Mouse (Mus musculus): ENCODE results near the gene Nup93. TPM values are rescaled to one million over a fixed set of nuclear protein-coding genes. Genes with fewer than 3 reads are reported as not detected.

Nup93 gene
- polyA plus RNA-seq, 1 experiment from 2014 or later: 54.0 TPM

DNA sequence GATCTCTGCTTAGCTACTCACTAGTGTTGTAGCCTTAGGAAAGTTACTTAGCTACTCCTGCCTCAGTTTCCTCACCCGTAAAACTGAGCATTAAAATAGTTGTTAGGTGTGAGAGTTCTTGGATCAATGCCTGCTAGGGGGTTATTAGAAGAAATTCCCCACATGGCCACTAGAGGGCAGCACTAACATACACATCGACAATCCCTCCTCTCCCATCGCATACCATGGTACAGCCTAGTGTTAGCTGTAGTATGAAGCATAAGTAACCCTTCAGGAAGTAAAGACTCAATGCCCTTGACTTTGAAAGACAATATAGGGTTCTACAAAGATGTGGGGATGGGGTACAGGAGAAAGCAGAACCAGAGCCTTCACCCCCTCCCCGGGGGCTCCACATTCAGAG lies 116.4 kb downstream of the Nup93 start:
- ChIA-PET POLR2A (interaction anchor here (0.6 kb wide), 1 partner anchor 94 kb away, joined by 6 read pairs; no protein-coding TSS in a partner anchor), CTCF (interaction anchor here (0.6 to 3.4 kb wide), 14 partner anchors 8 to 162 kb away, joined by 3 to 28 read pairs (median 6); no protein-coding TSS in a partner anchor)
- no peak for TF ChIP-seq CTCF (IDR thresholded peaks at IDR 0.05)
- no peaks in the 10 kb centered on the region for H3K27me3 ChIP-seq
- ATAC-seq (no peak), DNase-seq (ENCODE audit: low read depth, low spot score) (no peak)
- in situ Hi-C loops (cut with MboI; ENCODE audit: low pct_unique_long_range_greater_than_20kb): loop anchor here (5.0 to 10.0 kb wide), 2 partner anchors 162 to 354 kb away; no protein-coding TSS in a partner anchor

DNA sequence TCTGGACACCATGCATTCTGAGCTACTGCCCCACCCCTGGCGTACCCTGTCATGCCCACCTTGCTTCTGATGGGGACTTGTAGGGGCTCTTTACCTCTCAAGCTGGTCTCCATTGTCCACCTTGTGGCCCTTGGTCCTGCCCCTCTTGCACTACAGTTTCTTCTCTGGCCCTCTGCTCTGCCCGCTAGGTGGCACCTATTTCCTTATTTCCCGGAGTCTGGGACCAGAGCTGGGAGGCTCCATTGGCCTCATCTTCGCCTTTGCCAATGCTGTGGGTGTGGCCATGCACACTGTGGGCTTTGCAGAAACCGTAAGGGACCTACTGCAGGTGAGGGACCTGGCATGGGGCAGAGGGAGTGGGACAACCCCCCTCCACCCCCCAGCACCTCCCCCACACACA lies 119.0 kb downstream of the Nup93 start:
- TF ChIP-seq CTCF (IDR thresholded peaks at IDR 0.05): peak; percentile 80
- no peak for DNase-seq (ENCODE audit: low read depth, low spot score)
- no peaks in the 10 kb centered on the region for H3K27me3 ChIP-seq
- ChIA-PET CTCF (interaction anchor here (0.9 to 1.4 kb wide), 4 partner anchors 10 to 155 kb away, joined by 3 to 4 read pairs (median 3); no protein-coding TSS in a partner anchor), POLR2A (no interaction called here)
- in situ Hi-C loops (cut with MboI; ENCODE audit: low pct_unique_long_range_greater_than_20kb): loop anchor here (5.0 to 10.0 kb wide), 2 partner anchors 159 to 351 kb away; no protein-coding TSS in a partner anchor
- no peak for ATAC-seq

DNA sequence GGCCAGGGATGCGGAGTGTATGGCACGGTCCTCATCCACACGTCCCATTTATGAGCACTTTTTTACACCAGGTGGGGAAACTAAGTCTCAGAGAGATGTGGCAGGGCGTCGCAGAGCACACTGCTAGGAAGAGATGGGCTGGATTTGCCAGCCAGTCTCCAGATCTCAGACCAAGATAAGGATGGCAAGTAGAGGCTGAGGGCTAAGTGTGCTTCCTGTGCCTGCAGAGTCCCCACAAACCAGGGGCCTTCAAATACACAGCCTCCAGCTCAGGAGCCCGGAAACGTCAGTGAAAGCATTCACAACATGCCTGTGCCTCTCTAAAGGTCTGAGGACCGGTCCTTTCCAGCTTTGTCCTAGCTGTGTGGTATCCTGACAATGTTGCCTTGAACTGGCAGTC lies 123.2 kb downstream of the Nup93 start:
- in situ Hi-C loops (cut with MboI; ENCODE audit: low pct_unique_long_range_greater_than_20kb): loop anchor here (10.0 kb wide), 1 partner anchor 347 kb away; no protein-coding TSS in a partner anchor
- POLR2A ChIA-PET: no interaction called here
- no peak for DNase-seq (ENCODE audit: low read depth, low spot score)
- TF ChIP-seq CTCF (IDR thresholded peaks at IDR 0.05): no peak
- ATAC-seq: no peak
- H3K27me3 ChIP-seq: no peaks in the 10 kb centered on the region
- CTCF ChIA-PET: interaction anchor here (1.3 kb wide), 1 partner anchor 9 kb away, joined by 3 read pairs; no protein-coding TSS in a partner anchor

DNA sequence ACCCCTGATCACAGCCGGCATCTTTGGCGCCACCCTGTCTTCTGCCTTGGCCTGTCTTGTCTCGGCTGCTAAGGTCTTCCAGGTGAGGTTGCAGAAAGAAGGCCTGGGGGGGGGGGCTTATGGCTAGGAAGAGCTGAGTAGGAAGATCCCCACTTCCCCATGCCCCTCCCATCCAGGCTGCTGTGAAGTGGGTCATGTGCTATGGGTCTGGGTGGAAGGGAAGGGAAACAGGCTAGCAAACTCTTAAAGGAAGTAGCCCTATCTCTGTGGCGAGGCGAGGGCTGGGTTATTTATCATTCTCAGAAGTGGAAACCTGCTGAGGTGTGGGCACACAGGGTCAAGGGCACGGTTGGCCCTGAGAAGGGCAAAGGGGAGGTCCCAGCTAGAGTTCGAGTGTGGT lies 126.4 kb downstream of the Nup93 start:
- in situ Hi-C loops (cut with MboI; ENCODE audit: low pct_unique_long_range_greater_than_20kb): loop anchor here (5.0 kb wide), 1 partner anchor 62 kb away; no protein-coding TSS in a partner anchor
- POLR2A ChIA-PET: no interaction called here
- CTCF ChIA-PET: no interaction called here
- no peak for TF ChIP-seq CTCF (IDR thresholded peaks at IDR 0.05)
- DNase-seq (ENCODE audit: low read depth, low spot score) (no peak), ATAC-seq (no peak)
- H3K27me3 ChIP-seq: no peaks in the 10 kb centered on the region

DNA sequence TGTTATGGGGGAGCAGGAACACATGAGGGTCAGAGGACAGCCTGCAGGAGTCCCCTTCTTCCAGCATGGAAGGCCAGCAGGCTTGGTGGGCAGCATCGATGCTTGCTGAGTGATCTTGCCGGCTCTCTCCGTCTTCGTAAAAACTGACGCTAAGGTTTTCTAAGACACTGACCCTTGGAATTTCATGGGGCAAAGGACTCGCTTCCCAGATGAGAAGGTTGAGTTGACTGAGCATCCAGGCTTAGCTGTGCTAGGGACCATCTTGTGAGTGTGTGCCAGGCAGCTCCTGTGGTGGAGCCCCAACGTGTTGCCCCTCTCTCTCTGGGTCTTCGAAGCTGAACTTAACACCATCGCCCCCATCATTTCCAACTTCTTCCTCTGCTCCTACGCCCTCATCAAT lies 128.3 kb downstream of the Nup93 start:
- no peak for TF ChIP-seq CTCF (IDR thresholded peaks at IDR 0.05)
- CTCF ChIA-PET: interaction anchor here (0.6 to 2.0 kb wide), 9 partner anchors 9 to 150 kb away, joined by 3 to 5 read pairs (median 4); no protein-coding TSS in a partner anchor
- no peak for ATAC-seq
- in situ Hi-C loops (cut with MboI; ENCODE audit: low pct_unique_long_range_greater_than_20kb): loop anchor here (5.0 kb wide), 1 partner anchor 60 kb away; no protein-coding TSS in a partner anchor
- no peak for DNase-seq (ENCODE audit: low read depth, low spot score)
- POLR2A ChIA-PET: interaction anchor here (0.6 to 1.4 kb wide), 2 partner anchors 44 to 257 kb away, joined by 3 read pairs; partner anchors contain the start of gene Herpud1
- H3K27me3 ChIP-seq: no peaks in the 10 kb centered on the region

DNA sequence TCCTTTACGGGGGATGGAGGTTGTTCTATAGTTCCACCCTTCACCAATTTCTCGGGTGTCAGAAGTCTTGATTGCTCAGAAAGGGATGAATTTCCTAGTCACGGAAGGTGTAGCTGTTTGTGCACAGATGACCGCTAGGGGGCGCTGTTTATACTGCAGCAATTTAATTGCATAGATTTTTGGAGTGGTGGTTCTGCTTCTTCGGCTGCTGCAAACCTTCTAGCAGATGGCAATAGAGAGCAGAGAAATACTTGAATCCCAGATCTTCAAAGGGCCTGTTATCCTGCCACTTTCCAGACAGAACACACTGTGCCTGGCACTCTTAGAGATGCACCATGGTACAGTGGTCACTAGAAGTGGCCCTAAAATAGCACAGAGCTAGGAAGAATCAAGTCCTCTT lies 128.9 kb downstream of the Nup93 start:
- ATAC-seq: no peak
- TF ChIP-seq CTCF (IDR thresholded peaks at IDR 0.05): no peak
- no peaks in the 10 kb centered on the region for H3K27me3 ChIP-seq
- in situ Hi-C loops (cut with MboI; ENCODE audit: low pct_unique_long_range_greater_than_20kb): loop anchor here (5.0 kb wide), 1 partner anchor 59 kb away; no protein-coding TSS in a partner anchor
- ChIA-PET CTCF (interaction anchor here (0.6 to 2.0 kb wide), 14 partner anchors 9 to 149 kb away, joined by 3 to 6 read pairs (median 4); no protein-coding TSS in a partner anchor), POLR2A (interaction anchor here (1.4 kb wide), 1 partner anchor 43 kb away, joined by 3 read pairs; the partner anchor contains the start of gene Herpud1)
- DNase-seq (ENCODE audit: low read depth, low spot score): peak; percentile 27

DNA sequence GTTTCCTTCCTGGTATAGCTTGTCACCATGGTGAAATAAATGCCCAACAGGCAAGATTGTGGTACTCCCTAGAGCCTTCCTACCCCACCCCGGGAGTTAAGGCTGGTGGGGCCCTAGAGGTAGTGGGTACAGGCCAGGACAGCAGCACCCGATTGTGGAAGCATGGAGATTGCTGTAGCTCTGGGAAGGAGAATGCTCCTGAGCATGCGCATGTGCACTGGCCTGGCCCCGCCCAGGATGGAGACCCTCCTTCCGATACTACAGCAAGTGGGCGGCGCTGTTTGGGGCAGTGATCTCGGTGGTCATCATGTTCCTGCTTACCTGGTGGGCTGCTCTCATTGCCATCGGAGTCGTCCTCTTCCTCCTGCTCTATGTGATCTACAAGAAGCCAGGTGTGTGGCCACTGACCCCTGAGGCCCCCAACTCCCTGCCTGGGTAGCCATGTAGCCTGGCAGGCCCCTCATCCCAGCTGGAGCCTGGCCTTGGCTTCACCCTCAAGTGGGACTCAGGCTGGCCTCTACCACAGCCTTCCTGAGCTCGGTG lies 129.5 kb downstream of the Nup93 start:
- ATAC-seq (no peak), DNase-seq (ENCODE audit: low read depth, low spot score) (no peak)
- in situ Hi-C loops (cut with MboI; ENCODE audit: low pct_unique_long_range_greater_than_20kb): loop anchor here (5.0 kb wide), 1 partner anchor 58 kb away; no protein-coding TSS in a partner anchor
- CTCF ChIA-PET: interaction anchor here (0.9 to 2.0 kb wide), 13 partner anchors 9 to 148 kb away, joined by 3 to 6 read pairs (median 3); no protein-coding TSS in a partner anchor
- TF ChIP-seq CTCF (IDR thresholded peaks at IDR 0.05): no peak
- POLR2A ChIA-PET: interaction anchor here (1.1 to 1.4 kb wide), 2 partner anchors 10 to 43 kb away, joined by 3 read pairs; partner anchors contain the start of gene Herpud1
- no peaks in the 10 kb centered on the region for H3K27me3 ChIP-seq

DNA sequence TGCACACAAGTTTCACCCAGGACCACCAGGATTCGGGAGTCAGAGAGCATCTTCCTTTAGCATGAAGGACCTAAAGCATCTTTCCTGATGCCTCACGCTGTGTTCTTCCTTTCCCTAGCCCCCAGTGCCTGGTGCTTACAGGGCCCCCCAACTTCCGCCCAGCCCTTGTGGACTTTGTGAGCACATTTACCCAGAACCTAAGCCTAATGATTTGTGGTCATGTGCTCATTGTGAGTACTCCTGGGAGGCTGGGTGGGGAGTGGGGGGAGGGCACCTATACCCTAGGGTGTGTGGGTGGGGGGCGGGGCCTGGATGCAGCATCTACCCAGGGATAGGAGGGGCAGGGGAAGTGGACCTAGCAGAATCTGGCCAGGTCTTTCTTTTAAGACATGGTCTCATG lies 131.3 kb downstream of the Nup93 start:
- POLR2A ChIA-PET: no interaction called here
- DNase-seq (ENCODE audit: low read depth, low spot score) (no peak), ATAC-seq (no peak)
- in situ Hi-C loops (cut with MboI; ENCODE audit: low pct_unique_long_range_greater_than_20kb): no loop called here
- no peak for TF ChIP-seq CTCF (IDR thresholded peaks at IDR 0.05)
- no peaks in the 10 kb centered on the region for H3K27me3 ChIP-seq
- CTCF ChIA-PET: no interaction called here

DNA sequence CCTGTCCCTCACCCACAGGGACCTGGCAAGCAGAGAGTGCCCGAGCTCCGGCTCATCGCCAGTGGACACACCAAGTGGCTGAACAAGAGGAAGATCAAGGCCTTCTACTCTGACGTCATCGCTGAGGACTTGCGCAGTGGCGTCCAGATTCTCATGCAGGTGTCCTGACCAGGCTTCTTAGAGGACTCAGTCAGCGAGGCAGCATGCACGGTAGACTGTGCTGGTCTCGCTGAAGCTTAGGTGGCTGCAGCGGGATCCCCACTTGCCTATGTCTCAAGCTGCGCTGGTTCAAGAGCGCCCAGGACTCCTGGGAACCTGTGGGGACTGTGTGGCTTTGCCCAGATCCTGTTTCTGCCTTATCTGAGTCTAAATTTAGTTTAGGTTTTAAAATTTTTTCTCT lies 131.9 kb downstream of the Nup93 start:
- DNase-seq (ENCODE audit: low read depth, low spot score) (no peak), ATAC-seq (no peak)
- in situ Hi-C loops (cut with MboI; ENCODE audit: low pct_unique_long_range_greater_than_20kb): no loop called here
- ChIA-PET CTCF (interaction anchor here (1.3 kb wide), 1 partner anchor 9 kb away, joined by 3 read pairs; no protein-coding TSS in a partner anchor), POLR2A (no interaction called here)
- TF ChIP-seq CTCF (IDR thresholded peaks at IDR 0.05): no peak
- H3K27me3 ChIP-seq: no peaks in the 10 kb centered on the region

DNA sequence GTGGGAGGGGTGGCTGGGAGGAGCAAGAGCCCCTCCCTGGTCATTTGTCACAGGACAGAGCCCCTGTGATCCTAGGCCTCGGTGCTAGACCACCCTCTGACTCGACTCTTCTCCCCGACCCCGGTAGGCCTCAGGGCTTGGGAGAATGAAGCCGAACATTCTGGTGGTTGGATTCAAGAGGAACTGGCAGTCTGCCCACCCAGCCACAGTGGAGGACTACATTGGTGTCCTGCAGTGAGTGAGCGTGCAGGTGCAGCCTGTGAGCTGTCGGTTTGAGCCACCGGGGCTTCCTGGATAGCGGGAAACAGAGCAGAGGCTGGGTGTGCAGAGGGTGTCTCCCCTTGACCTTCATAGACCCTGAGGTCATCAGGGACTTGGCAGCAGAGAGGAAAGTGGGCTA lies 134.1 kb downstream of the Nup93 start:
- TF ChIP-seq CTCF (IDR thresholded peaks at IDR 0.05): no peak
- CTCF ChIA-PET: no interaction called here
- DNase-seq (ENCODE audit: low read depth, low spot score) (no peak), ATAC-seq (no peak)
- no peaks in the 10 kb centered on the region for H3K27me3 ChIP-seq
- POLR2A ChIA-PET: no interaction called here
- in situ Hi-C loops (cut with MboI; ENCODE audit: low pct_unique_long_range_greater_than_20kb): no loop called here

DNA sequence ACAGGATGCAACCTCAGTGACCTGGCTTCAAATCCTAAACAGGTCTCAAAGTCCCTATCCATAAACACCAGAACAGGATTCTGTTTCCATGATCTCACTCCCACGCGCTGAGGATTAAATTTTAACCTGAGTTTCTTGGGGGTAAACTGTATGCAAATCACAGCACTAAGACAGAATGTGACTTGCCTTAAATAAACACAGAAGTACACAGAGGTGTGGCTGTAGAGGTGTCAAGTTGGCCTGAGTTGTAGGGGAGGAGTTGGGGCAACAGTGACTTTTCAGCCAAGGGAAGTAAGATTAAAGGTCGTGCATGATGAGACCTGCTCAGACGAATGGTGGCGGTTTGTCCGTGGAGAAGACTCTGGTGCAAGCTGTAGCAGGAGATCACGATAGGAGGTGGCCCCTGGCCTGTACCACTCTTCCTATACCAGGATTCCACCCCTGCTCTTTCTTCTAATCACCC lies 139.7 kb downstream of the Nup93 start:
- POLR2A ChIA-PET: interaction anchor here (1.1 kb wide), 1 partner anchor 9 kb away, joined by 3 read pairs; no protein-coding TSS in a partner anchor
- CTCF ChIA-PET: interaction anchor here (0.9 kb wide), 1 partner anchor 11 kb away, joined by 3 read pairs; no protein-coding TSS in a partner anchor
- no peak for TF ChIP-seq CTCF (IDR thresholded peaks at IDR 0.05)
- in situ Hi-C loops (cut with MboI; ENCODE audit: low pct_unique_long_range_greater_than_20kb): no loop called here
- ATAC-seq: no peak
- H3K27me3 ChIP-seq: no peaks in the 10 kb centered on the region
- DNase-seq (ENCODE audit: low read depth, low spot score): no peak
